Mouse (Mus musculus) forebrain, embryonic 16.5 days (tissue): ENCODE measurements around the gene Vpreb2. TPM values are rescaled to one million over a fixed set of nuclear protein-coding genes. Genes with fewer than 3 reads are reported as not detected.
A peak's percentile ranks its signal among the peaks of the same experiment; 100 is the strongest.
"Not testable (repeated sequence)": the region's sequence is repeated elsewhere in the genome, so short reads cannot be mapped to it uniquely, and the experiment has no call there.

ENCODE experiments used
- ATAC-seq: fragments of 200-750 bp; cut with Nextera tagmentation; 2 replicates; pipeline ENCODE4 v1.8.0; 2017; ENCODE audit warnings: mild to moderate bottlenecking, moderate library complexity
- H3K27ac ChIP-seq: fragments of 300-500 bp; sonication (generic); 2 replicates; pipeline ENCODE4 v1.5.1; 2014; ENCODE audit warnings: low read length, control low read depth
- H3K27me3 ChIP-seq: fragments of 300-500 bp; sonication (generic); replicated peaks from 2 replicates; pipeline ENCODE4 v1.6.1; 2014; ENCODE audit warnings: low read length; ENCODE audit not compliant: control insufficient read depth, insufficient read depth
- H3K36me3 ChIP-seq: fragments of 300-500 bp; sonication (generic); 2 replicates; pipeline ENCODE4 v1.6.1; 2014; ENCODE audit not compliant: control insufficient read depth, insufficient read depth
- H3K4me1 ChIP-seq: fragments of 300-500 bp; sonication (generic); replicated peaks from 2 replicates; pipeline ENCODE4 v1.6.1; 2014; ENCODE audit warnings: low read length; ENCODE audit not compliant: control insufficient read depth, insufficient read depth
- H3K4me2 ChIP-seq: fragments of 300-500 bp; sonication (generic); 2 replicates; pipeline ENCODE4 v1.6.1; 2014; ENCODE audit warnings: mild to moderate bottlenecking, low read length, control low read depth
- H3K4me3 ChIP-seq: fragments of 300-500 bp; sonication (generic); replicated peaks from 2 replicates; pipeline ENCODE4 v1.5.1; 2014; ENCODE audit warnings: mild to moderate bottlenecking, low read length, control low read depth
- H3K9ac ChIP-seq: fragments of 300-500 bp; sonication (generic); replicated peaks from 2 replicates; pipeline ENCODE4 v1.6.1; 2014; ENCODE audit warnings: low read depth, low read length, control low read depth
- H3K9me3 ChIP-seq: fragments of 300-500 bp; sonication (generic); 2 replicates; pipeline ENCODE4 v1.6.1; 2016; ENCODE audit warnings: low read length; ENCODE audit not compliant: control insufficient read depth
- WGBS: fragments of 180-500 bp; shearing (Covaris S2); extraction: QIAGEN DNeasy Blood & Tissue Kit; methylation state at CpG from one replicate; pipeline ENCODE4 v1.1.7; 2014; 5-methylcytosine and 5-hydroxymethylcytosine counted together
- polyA plus RNA-seq: library from polyadenylated mRNA; unstranded; fragments of >200 nt; fragmentation: Nextera tagmentation; extraction: Ambion mirVana; gene quantifications from 2 replicates; pipeline ENCODE4 v1.2.1, GENCODE M21; 2015

The Vpreb2 gene
- polyA plus RNA-seq, 1 experiment from 2014 or later = not detected

- no peaks in the 10 kb centered on the region for H3K4me1 ChIP-seq
- no peaks in the 10 kb centered on the region for H3K36me3 ChIP-seq
- 59% methylated on average over 7 of the region's 7 CpGs for WGBS
- H3K4me3 ChIP-seq = no peak overlapping the region
- no peak overlapping the region for H3K4me2 ChIP-seq
- no peak overlapping the region for H3K9ac ChIP-seq
- H3K9me3 ChIP-seq = no peaks in the 10 kb centered on the region
- no peaks in the 10 kb centered on the region for H3K27me3 ChIP-seq
- no peak for ATAC-seq
- H3K27ac ChIP-seq = no peak overlapping the region
These were observed 35.0 kb upstream of the Vpreb2 start for GRCm38 (mm10) chr16:17945081-17945831.

- H3K27ac ChIP-seq = no peak overlapping the region
- H3K4me3 ChIP-seq = no peak overlapping the region
- H3K36me3 ChIP-seq = no peaks in the 10 kb centered on the region
- H3K9me3 ChIP-seq = no peaks in the 10 kb centered on the region
- no peaks in the 10 kb centered on the region for H3K27me3 ChIP-seq
- no peak overlapping the region for H3K9ac ChIP-seq
- H3K4me1 ChIP-seq = no peaks in the 10 kb centered on the region
- ATAC-seq = 0 out of 2 replicates have a peak, but pooled peaks have one; percentile 45
- no peak overlapping the region for H3K4me2 ChIP-seq
- WGBS = 14% methylated on average over 2 of the region's 2 CpGs
These were observed 30.8 kb upstream of the Vpreb2 start for GRCm38 (mm10) chr16:17949421-17949877.

- no peak overlapping the region for H3K27ac ChIP-seq
- H3K4me3 ChIP-seq = no peak overlapping the region
- ATAC-seq = no peak
- no peaks in the 10 kb centered on the region for H3K36me3 ChIP-seq
- 25% methylated on average over 4 of the region's 4 CpGs for WGBS
- H3K4me2 ChIP-seq = no peak overlapping the region
- H3K9ac ChIP-seq = no peak overlapping the region
- H3K9me3 ChIP-seq = no peaks in the 10 kb centered on the region
- H3K4me1 ChIP-seq = no peaks in the 10 kb centered on the region
- H3K27me3 ChIP-seq = no peaks in the 10 kb centered on the region
These were observed 30.2 kb upstream of the Vpreb2 start for GRCm38 (mm10) chr16:17950068-17950467.

GRCm38 (mm10) chr16:17951618-17952017, 28.6 kb upstream of the Vpreb2 start:
- no peak for ATAC-seq
- no peak overlapping the region for H3K27ac ChIP-seq
- no peak overlapping the region for H3K4me3 ChIP-seq
- H3K9ac ChIP-seq = no peak overlapping the region
- no peak overlapping the region for H3K4me2 ChIP-seq
- H3K4me1 ChIP-seq = no peaks in the 10 kb centered on the region
- H3K9me3 ChIP-seq = no peaks in the 10 kb centered on the region
- no peaks in the 10 kb centered on the region for H3K36me3 ChIP-seq
- 100% methylated on average over 4 of the region's 4 CpGs for WGBS
- no peaks in the 10 kb centered on the region for H3K27me3 ChIP-seq

- not testable (repeated sequence) for H3K4me1 ChIP-seq, H3K9me3 ChIP-seq, H3K9ac ChIP-seq, H3K36me3 ChIP-seq, H3K4me3 ChIP-seq, H3K4me2 ChIP-seq, H3K27me3 ChIP-seq, ATAC-seq, H3K27ac ChIP-seq
- 95% methylated on average over 15 of the region's 17 CpGs for WGBS
These were observed 24.1 kb upstream of the Vpreb2 start for GRCm38 (mm10) chr16:17956052-17956638.

GRCm38 (mm10) chr16:17962091-17962490, 18.1 kb upstream of the Vpreb2 start:
- Histone ChIP-seq H3K27me3 (no peaks in the 10 kb centered on the region), H3K9ac (no peak overlapping the region), H3K9me3 (no peaks in the 10 kb centered on the region), H3K4me2 (no peak overlapping the region), H3K36me3 (no peaks in the 10 kb centered on the region), H3K27ac (no peak overlapping the region), H3K4me3 (no peak overlapping the region), H3K4me1 (no peaks in the 10 kb centered on the region)
- 88% methylated on average over 7 of the region's 7 CpGs for WGBS
- ATAC-seq = no peak

- Histone ChIP-seq H3K9me3 (no peaks in the 10 kb centered on the region), H3K4me3 (no peak overlapping the region), H3K4me2 (no peak overlapping the region), H3K27me3 (no peaks in the 10 kb centered on the region), H3K27ac (no peak overlapping the region), H3K4me1 (no peaks in the 10 kb centered on the region), H3K36me3 (no peaks in the 10 kb centered on the region), H3K9ac (no peak overlapping the region)
- WGBS = 71% methylated on average over 5 of the region's 5 CpGs
- no peak for ATAC-seq
These were observed 8.4 kb upstream of the Vpreb2 start for GRCm38 (mm10) chr16:17971853-17972252.

GRCm38 (mm10) chr16:17977840-17978239, 2.4 kb upstream of the Vpreb2 start:
- 62% methylated on average over 7 of the region's 7 CpGs for whole genome bisulfite sequencing
- not testable (repeated sequence) for H3K9me3 ChIP-seq, H3K4me1 ChIP-seq, H3K27ac ChIP-seq, H3K4me2 ChIP-seq, H3K4me3 ChIP-seq, ATAC-seq, H3K9ac ChIP-seq, H3K36me3 ChIP-seq, H3K27me3 ChIP-seq

- no peak overlapping the region for H3K27ac ChIP-seq
- H3K4me1 ChIP-seq = no peaks in the 10 kb centered on the region
- no peak overlapping the region for H3K4me3 ChIP-seq
- 89% methylated on average over 2 of the region's 2 CpGs for WGBS
- H3K27me3 ChIP-seq = no peaks in the 10 kb centered on the region
- no peak overlapping the region for H3K4me2 ChIP-seq
- ATAC-seq = no peak
- H3K36me3 ChIP-seq = no peaks in the 10 kb centered on the region
- H3K9me3 ChIP-seq = no peaks in the 10 kb centered on the region
- H3K9ac ChIP-seq = no peak overlapping the region
These were observed 3.0 kb downstream of the Vpreb2 start for GRCm38 (mm10) chr16:17983201-17983600.
